Mouse (Mus musculus) heart, embryonic 15.5 days (tissue): ENCODE data around the gene Cdkl1. TPM values are rescaled to one million over a fixed set of nuclear protein-coding genes. Genes with fewer than 3 reads are reported as not detected.
A peak's percentile ranks its signal among the peaks of the same experiment; 100 is the strongest.

Experiments used
- ATAC-seq: fragments of 200-750 bp; cut with Nextera tagmentation; replicated peaks from 2 replicates; pipeline ENCODE4 v1.8.0; 2017; ENCODE audit warnings: low read depth, moderate TSS enrichment; ENCODE audit not compliant: insufficient number of reproducible peaks, insufficient read depth, low FRiP score
- H3K27ac ChIP-seq: fragments of 300-500 bp; sonication (generic); 2 replicates; pipeline ENCODE4 v1.5.1; 2015; ENCODE audit warnings: mild to moderate bottlenecking, inconsistent platforms
- H3K27me3 ChIP-seq: fragments of 300-500 bp; sonication (generic); 2 replicates; pipeline ENCODE4 v1.6.1; 2015; ENCODE audit warnings: inconsistent platforms
- H3K36me3 ChIP-seq: fragments of 300-500 bp; sonication (generic); 2 replicates; pipeline ENCODE4 v1.6.1; 2015; ENCODE audit warnings: mild to moderate bottlenecking, inconsistent platforms
- H3K4me1 ChIP-seq: fragments of 300-500 bp; sonication (generic); replicated peaks from 2 replicates; pipeline ENCODE4 v1.6.1; 2015; ENCODE audit warnings: inconsistent platforms
- H3K4me2 ChIP-seq: fragments of 300-500 bp; sonication (generic); 2 replicates; pipeline ENCODE4 v1.6.1; 2015; ENCODE audit warnings: inconsistent platforms, mild to moderate bottlenecking, moderate library complexity
- H3K4me3 ChIP-seq: fragments of 300-500 bp; sonication (generic); 2 replicates; pipeline ENCODE4 v1.5.1; 2015; ENCODE audit warnings: mild to moderate bottlenecking, inconsistent platforms
- H3K9ac ChIP-seq: fragments of 300-500 bp; sonication (generic); 2 replicates; pipeline ENCODE4 v1.6.1; 2015; ENCODE audit warnings: mild to moderate bottlenecking, inconsistent platforms
- H3K9me3 ChIP-seq: fragments of 300-500 bp; sonication (generic); replicated peaks from 2 replicates; pipeline ENCODE4 v1.6.1; 2016; ENCODE audit warnings: inconsistent platforms
- WGBS: fragments of 180-500 bp; shearing (Covaris S2); methylation state at CpG from one replicate; pipeline ENCODE4 v1.1.7; 2015; ENCODE audit warnings: mixed read lengths; 5-methylcytosine and 5-hydroxymethylcytosine counted together
- polyA plus RNA-seq: library from polyadenylated mRNA; unstranded; fragments of >200 nt; fragmentation: Nextera tagmentation; extraction: Ambion mirVana; gene quantifications from 2 replicates; pipeline ENCODE4 v1.2.1, GENCODE M21; 2015

The Cdkl1 gene
- polyA plus RNA-seq, 1 experiment from 2014 or later, result 7.1 TPM

- H3K36me3 ChIP-seq, result no peaks in the 10 kb centered on the region
- H3K27me3 ChIP-seq, result no peaks in the 10 kb centered on the region
- H3K9ac ChIP-seq, result no peak overlapping the region
- H3K9me3 ChIP-seq, result no peaks in the 10 kb centered on the region
- peak overlapping the region; percentile 62 for H3K27ac ChIP-seq
- peaks cover 12% of the 10 kb centered on the region for H3K4me1 ChIP-seq
- 58% methylated on average over 10 of the region's 10 CpGs for WGBS
- peak; percentile 84; the same call in 1 of the 2 replicates for ATAC-seq
- H3K4me3 ChIP-seq, result no peak overlapping the region
- no peak overlapping the region for H3K4me2 ChIP-seq
Observed at GRCm38 (mm10) chr12:69781935-69782650, 9.0 kb downstream of the Cdkl1 start.

DNA sequence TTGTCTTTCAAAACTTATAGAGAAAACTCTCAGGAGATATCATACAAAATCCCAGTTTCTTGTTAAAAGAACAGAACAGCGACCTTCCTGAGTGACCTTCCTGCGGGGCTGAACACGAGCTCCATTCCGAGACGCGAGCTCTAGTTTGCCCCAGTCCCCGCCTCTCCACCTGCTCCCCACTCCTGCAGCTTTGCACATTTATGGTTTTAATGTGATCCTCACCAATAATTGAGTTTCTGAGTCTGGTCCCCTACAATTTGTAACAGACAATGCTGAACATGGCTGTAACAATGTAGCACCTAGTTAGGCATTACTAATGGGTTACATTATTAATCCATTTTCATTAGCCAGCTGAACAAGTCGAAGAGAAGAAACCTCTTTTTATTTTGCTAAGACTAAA is 9.6 kb downstream of the Cdkl1 start:
- ATAC-seq, result no peak
- H3K27ac ChIP-seq, result peak overlapping the region; percentile 62
- H3K4me3 ChIP-seq, result no peak overlapping the region
- no peaks in the 10 kb centered on the region for H3K36me3 ChIP-seq
- H3K9me3 ChIP-seq, result no peaks in the 10 kb centered on the region
- H3K27me3 ChIP-seq, result no peaks in the 10 kb centered on the region
- peaks cover 18% of the 10 kb centered on the region for H3K4me1 ChIP-seq
- WGBS, result 85% methylated on average over 8 of the region's 8 CpGs
- no peak overlapping the region for H3K9ac ChIP-seq
- H3K4me2 ChIP-seq, result no peak overlapping the region

DNA sequence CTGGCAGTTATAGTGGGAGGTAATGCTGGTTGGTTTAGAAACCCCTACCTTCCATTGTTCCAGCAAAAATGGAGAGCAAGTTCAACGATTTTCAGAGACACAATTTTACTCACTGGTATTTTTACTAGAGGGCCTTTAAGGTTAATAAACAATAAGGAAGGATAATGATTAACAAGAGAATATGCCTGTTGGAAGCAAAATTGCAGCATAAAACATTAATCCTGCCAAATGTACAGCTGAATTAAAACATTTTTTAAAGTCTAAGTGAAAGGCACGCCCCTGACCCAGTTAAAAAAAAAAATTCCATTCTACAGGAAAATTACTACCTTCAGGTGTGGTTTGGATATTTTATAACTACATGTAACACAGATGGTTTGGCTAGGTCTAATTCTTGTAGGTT is 13.1 kb downstream of the Cdkl1 start:
- Histone ChIP-seq H3K4me3 (no peak overlapping the region), H3K4me1 (peaks cover 20% of the 10 kb centered on the region), H3K9me3 (no peaks in the 10 kb centered on the region), H3K27ac (no peak overlapping the region), H3K9ac (no peak overlapping the region), H3K27me3 (no peaks in the 10 kb centered on the region), H3K4me2 (no peak overlapping the region), H3K36me3 (no peaks in the 10 kb centered on the region)
- no peak for ATAC-seq
- 78% methylated on average over 2 of the region's 2 CpGs for WGBS

DNA sequence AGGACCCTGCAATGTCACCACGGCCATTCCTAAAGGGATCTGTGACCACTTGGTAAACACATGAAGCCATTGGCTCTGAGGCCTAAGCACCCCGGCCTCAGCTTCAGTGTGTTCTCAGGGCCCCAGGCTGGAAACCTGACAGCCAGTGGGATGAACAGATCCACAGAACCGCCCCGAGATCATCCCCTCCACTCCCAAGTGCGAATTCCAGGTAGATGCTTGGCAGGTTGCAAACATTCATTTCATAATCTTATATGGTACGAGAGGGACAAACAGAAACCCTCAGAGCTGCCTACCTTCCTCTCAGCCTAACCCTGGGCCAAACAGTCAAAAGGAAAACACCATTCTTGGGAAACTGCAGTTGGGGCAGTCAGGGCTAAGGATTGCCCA is 13.7 kb downstream of the Cdkl1 start:
- Histone ChIP-seq H3K4me2 (no peak overlapping the region), H3K9me3 (no peaks in the 10 kb centered on the region), H3K4me3 (no peak overlapping the region), H3K9ac (no peak overlapping the region), H3K4me1 (peaks cover 18% of the 10 kb centered on the region), H3K36me3 (no peaks in the 10 kb centered on the region), H3K27me3 (no peaks in the 10 kb centered on the region), H3K27ac (no peak overlapping the region)
- 76% methylated on average over 6 of the region's 6 CpGs for WGBS
- ATAC-seq, result no peak

DNA sequence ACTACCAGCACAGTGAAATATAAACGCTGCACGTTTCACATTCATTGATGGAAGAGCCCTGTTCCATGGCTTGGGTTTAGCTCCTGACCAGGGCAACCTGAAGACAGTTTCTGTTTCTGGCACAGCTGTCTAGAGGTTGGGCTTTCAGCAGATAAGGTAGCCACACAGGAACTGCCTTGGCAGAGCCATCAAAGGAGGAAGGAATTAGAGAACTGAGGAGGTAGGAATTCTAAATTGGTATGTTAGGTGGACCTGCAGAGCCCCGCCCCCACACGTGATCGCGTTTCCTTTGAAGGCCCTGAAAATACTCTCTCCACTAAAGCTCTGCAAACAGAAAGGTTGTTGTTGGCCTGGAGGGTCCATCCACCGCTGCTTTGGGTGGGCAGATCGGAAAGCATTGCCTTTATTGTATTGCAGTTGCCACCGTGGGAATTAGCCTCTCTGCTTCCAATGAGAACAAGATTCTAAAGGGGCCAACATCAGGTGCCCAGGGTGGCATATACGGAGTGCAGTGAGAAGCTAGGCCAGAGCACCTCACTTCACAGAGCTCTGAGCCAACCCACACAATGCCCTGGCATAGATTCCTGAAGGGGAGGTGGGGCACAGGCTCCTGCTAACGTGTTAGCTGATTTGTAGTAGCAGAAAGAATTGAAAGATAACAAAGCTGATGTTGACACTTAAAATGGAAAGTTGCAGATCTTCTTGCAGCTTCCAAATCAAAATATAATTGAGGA is 14.3 kb downstream of the Cdkl1 start:
- ATAC-seq, result no peak
- Histone ChIP-seq H3K36me3 (no peaks in the 10 kb centered on the region), H3K27ac (no peak overlapping the region), H3K4me3 (no peak overlapping the region), H3K4me2 (no peak overlapping the region), H3K4me1 (peaks cover 13% of the 10 kb centered on the region), H3K27me3 (no peaks in the 10 kb centered on the region), H3K9ac (no peak overlapping the region), H3K9me3 (no peaks in the 10 kb centered on the region)
- 53% methylated on average over 11 of the region's 11 CpGs for WGBS

DNA sequence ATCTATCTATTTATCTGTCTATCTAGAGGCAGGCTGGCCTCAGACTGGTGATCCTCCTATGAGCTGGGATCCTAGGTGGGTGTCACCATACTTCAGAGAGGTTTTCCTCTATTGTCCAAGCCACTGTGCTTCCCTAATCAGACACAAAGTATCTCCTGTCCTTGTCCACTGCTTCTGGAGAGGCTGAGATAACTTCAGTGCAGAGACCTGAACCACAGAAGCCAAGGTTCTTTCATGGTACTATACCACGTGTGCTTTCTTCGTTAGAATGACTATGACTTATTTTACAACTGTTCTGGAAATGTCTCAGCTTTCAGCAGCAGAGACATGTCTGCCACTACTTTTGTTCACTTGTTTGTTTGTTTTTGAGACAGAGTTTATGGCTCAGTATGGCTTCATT is 22.2 kb downstream of the Cdkl1 start:
- Histone ChIP-seq H3K4me3 (no peak overlapping the region), H3K4me1 (no peaks in the 10 kb centered on the region), H3K27ac (no peak overlapping the region), H3K4me2 (no peak overlapping the region), H3K27me3 (no peaks in the 10 kb centered on the region), H3K9ac (no peak overlapping the region), H3K9me3 (no peaks in the 10 kb centered on the region), H3K36me3 (no peaks in the 10 kb centered on the region)
- ATAC-seq, result no peak
- 69% methylated on average over 2 of the region's 2 CpGs for WGBS

DNA sequence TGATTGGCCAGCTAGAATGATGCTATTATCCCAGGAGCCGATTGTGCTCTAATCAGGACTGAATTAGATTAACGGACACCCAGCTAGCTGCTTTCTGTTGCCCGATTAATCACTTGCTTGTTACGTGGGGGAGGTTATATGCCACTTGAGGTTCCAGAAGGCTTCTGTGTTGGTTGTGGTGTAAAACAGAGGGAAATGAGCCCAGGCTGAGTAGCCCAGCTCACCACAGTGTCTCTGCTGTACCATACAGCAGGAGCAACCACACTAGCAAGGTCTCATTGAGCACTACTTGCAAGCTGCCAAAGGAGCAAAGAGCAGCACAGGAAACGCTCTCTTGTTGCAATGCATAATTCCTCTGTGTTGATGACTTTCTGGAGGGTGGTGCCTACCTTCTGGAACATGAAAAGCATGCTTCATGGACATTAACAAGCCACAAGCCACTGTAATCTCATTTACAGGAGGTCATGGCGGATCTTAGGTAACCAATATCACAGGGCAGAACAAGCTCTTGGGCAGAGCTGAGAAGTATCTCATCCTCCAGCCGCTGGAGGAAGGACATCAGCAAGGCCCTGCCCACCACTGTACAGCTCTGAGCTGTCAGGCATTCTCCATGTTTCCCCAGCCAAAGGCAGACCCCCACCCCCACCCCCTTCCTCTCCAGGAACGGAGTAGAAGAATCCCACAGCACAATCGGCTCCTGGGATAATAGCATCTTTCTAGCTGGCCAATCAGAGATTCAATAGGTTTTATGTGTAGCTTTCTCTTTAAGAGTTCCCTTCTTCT is 23.4 kb downstream of the Cdkl1 start:
- Histone ChIP-seq H3K36me3 (no peaks in the 10 kb centered on the region), H3K27ac (no peak overlapping the region), H3K27me3 (no peaks in the 10 kb centered on the region), H3K4me3 (no peak overlapping the region), H3K9ac (no peak overlapping the region), H3K4me1 (no peaks in the 10 kb centered on the region), H3K9me3 (no peaks in the 10 kb centered on the region), H3K4me2 (no peak overlapping the region)
- WGBS, result 48% methylated on average over 9 of the region's 9 CpGs
- ATAC-seq, result no peak

GRCm38 (mm10) chr12:69766185-69766904 is 24.7 kb downstream of the Cdkl1 start:
- no peak overlapping the region for H3K4me2 ChIP-seq
- no peak overlapping the region for H3K4me3 ChIP-seq
- WGBS, result 78% methylated on average over 10 of the region's 10 CpGs
- ATAC-seq, result no peak
- H3K27me3 ChIP-seq, result no peaks in the 10 kb centered on the region
- H3K36me3 ChIP-seq, result no peaks in the 10 kb centered on the region
- H3K9me3 ChIP-seq, result no peaks in the 10 kb centered on the region
- H3K27ac ChIP-seq, result no peak overlapping the region
- H3K4me1 ChIP-seq, result no peaks in the 10 kb centered on the region
- H3K9ac ChIP-seq, result no peak overlapping the region

DNA sequence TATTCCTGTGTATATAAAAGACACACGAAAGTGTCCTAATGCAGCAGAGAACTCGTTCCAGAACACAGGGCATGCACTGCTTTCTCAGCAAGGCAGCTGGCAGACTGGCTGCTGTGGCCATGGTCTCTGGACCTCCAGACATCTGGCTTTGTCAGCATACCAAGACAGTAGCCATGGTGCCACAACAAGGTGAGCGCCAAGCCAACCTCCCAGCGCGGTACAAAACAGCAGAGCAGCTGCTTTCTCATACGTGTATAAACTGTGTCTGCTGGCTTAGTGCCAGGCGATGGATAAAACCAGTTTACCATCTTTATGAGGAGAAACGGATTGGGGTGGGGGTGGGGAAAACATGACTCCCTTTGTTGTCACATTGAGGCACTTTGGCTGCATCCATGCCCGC is 25.5 kb downstream of the Cdkl1 start:
- no peak for ATAC-seq
- no peaks in the 10 kb centered on the region for H3K9me3 ChIP-seq
- H3K36me3 ChIP-seq, result no peaks in the 10 kb centered on the region
- H3K4me2 ChIP-seq, result no peak overlapping the region
- no peak overlapping the region for H3K9ac ChIP-seq
- no peak overlapping the region for H3K27ac ChIP-seq
- no peaks in the 10 kb centered on the region for H3K4me1 ChIP-seq
- WGBS, result 75% methylated on average over 9 of the region's 9 CpGs
- H3K27me3 ChIP-seq, result no peaks in the 10 kb centered on the region
- H3K4me3 ChIP-seq, result no peak overlapping the region

DNA sequence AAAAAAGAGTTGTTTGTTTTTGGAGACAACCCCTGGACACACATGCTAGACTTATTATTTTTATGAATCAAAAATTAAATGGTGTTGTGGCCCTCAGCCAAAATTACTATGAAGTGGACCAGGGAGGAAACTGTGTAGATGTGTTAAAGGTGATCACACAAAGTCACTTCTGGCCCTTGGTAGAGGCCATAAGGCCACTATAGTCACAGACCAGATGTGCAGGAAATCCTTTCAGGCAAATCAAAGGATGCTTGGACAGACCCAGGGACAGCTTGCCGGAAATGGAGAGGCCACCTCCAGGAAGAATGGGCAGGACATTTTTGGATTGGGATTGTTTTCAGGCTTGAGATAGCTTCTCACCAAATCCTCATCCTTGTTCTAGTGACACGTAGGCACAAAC is 29.5 kb downstream of the Cdkl1 start:
- no peak overlapping the region for H3K9ac ChIP-seq
- no peaks in the 10 kb centered on the region for H3K36me3 ChIP-seq
- no peak for ATAC-seq
- H3K4me1 ChIP-seq, result peaks cover 27% of the 10 kb centered on the region
- 69% methylated on average over 2 of the region's 2 CpGs for WGBS
- peak overlapping the region; percentile 26; the same call in 1 of the 2 replicates for H3K27ac ChIP-seq
- H3K27me3 ChIP-seq, result no peaks in the 10 kb centered on the region
- H3K4me3 ChIP-seq, result no peak overlapping the region
- H3K4me2 ChIP-seq, result no peak overlapping the region
- no peaks in the 10 kb centered on the region for H3K9me3 ChIP-seq
